Mouse (Mus musculus): Measurements from ENCODE around the gene Sars2. TPM values are rescaled to one million over a fixed set of nuclear protein-coding genes. Genes with fewer than 3 reads are reported as not detected.

The Sars2 gene
- polyA plus RNA-seq, 1 experiment from 2014 or later = 32.2 TPM

- no peaks in the 10 kb centered on the region for H3K36me3 ChIP-seq
- no peaks in the 10 kb centered on the region for H3K27me3 ChIP-seq (ENCODE audit: insufficient read depth, poor library complexity, severe bottlenecking)
- H3K4me3 ChIP-seq = no peak overlapping the region
- WGBS = 90% methylated on average over 2 of the region's 2 CpGs
- H3K9me3 ChIP-seq = no peaks in the 10 kb centered on the region
- no peak overlapping the region for H3K27ac ChIP-seq
- peaks cover 31% of the 10 kb centered on the region for H3K4me1 ChIP-seq
- DNase-seq (ENCODE audit: low spot score) = no peak
These were observed 26.2 kb upstream of the Sars2 start for GRCm38 (mm10) chr7:28715598-28715997.

- DNase-seq (ENCODE audit: low spot score) = peak; percentile 89
- no peaks in the 10 kb centered on the region for H3K36me3 ChIP-seq
- whole genome bisulfite sequencing = 2% methylated on average over 35 of the region's 36 CpGs
- H3K4me3 ChIP-seq = peak within 1 kb of the TSS; percentile 70
- H3K27me3 ChIP-seq (ENCODE audit: insufficient read depth, poor library complexity, severe bottlenecking) = no peaks in the 10 kb centered on the region
- H3K27ac ChIP-seq = peak within 1 kb of the TSS; percentile 92
- no peaks in the 10 kb centered on the region for H3K9me3 ChIP-seq
- H3K4me1 ChIP-seq = peaks cover 31% of the 10 kb centered on the region
These were observed 25.1 kb upstream of the Sars2 start, which contains the start of gene Fbxo17 for GRCm38 (mm10) chr7:28716590-28717281. Fbxo17 (plus strand) TSS chr7:28716804.

- peaks cover 31% of the 10 kb centered on the region for H3K4me1 ChIP-seq
- H3K27ac ChIP-seq = no peak overlapping the region
- no peaks in the 10 kb centered on the region for H3K36me3 ChIP-seq
- H3K9me3 ChIP-seq = no peaks in the 10 kb centered on the region
- WGBS = 84% methylated on average over 10 of the region's 10 CpGs
- DNase-seq (ENCODE audit: low spot score) = no peak
- no peaks in the 10 kb centered on the region for H3K27me3 ChIP-seq (ENCODE audit: insufficient read depth, poor library complexity, severe bottlenecking)
- 0 out of 2 replicates have a peak overlapping the region, but pooled peaks have one; percentile 70 for H3K4me3 ChIP-seq
These were observed 24.1 kb upstream of the Sars2 start for GRCm38 (mm10) chr7:28717726-28718125.

GRCm38 (mm10) chr7:28719159-28719558 is 22.6 kb upstream of the Sars2 start:
- H3K27ac ChIP-seq = no peak overlapping the region
- DNase-seq (ENCODE audit: low spot score) = no peak
- no peaks in the 10 kb centered on the region for H3K9me3 ChIP-seq
- H3K27me3 ChIP-seq (ENCODE audit: insufficient read depth, poor library complexity, severe bottlenecking) = no peaks in the 10 kb centered on the region
- H3K4me3 ChIP-seq = no peak overlapping the region
- 30% methylated on average over 4 of the region's 4 CpGs for WGBS
- peaks cover 2% of the 10 kb centered on the region; the same call in 1 of the 2 replicates for H3K36me3 ChIP-seq
- peaks cover 24% of the 10 kb centered on the region for H3K4me1 ChIP-seq

- peaks cover 19% of the 10 kb centered on the region for H3K4me1 ChIP-seq
- 75% methylated on average over 2 of the region's 2 CpGs for WGBS
- DNase-seq (ENCODE audit: low spot score) = no peak
- no peaks in the 10 kb centered on the region for H3K27me3 ChIP-seq (ENCODE audit: insufficient read depth, poor library complexity, severe bottlenecking)
- H3K4me3 ChIP-seq = no peak overlapping the region
- peaks cover 7% of the 10 kb centered on the region for H3K36me3 ChIP-seq
- no peak overlapping the region for H3K27ac ChIP-seq
- H3K9me3 ChIP-seq = no peaks in the 10 kb centered on the region
These were observed 22.1 kb upstream of the Sars2 start for GRCm38 (mm10) chr7:28719650-28720049.

GRCm38 (mm10) chr7:28720753-28721537 is 20.8 kb upstream of the Sars2 start:
- no peaks in the 10 kb centered on the region for H3K27me3 ChIP-seq (ENCODE audit: insufficient read depth, poor library complexity, severe bottlenecking)
- H3K4me3 ChIP-seq = no peak overlapping the region
- DNase-seq (ENCODE audit: low spot score) = no peak
- peaks cover 13% of the 10 kb centered on the region for H3K36me3 ChIP-seq
- H3K27ac ChIP-seq = no peak overlapping the region
- no peaks in the 10 kb centered on the region for H3K9me3 ChIP-seq
- 74% methylated on average over 3 of the region's 3 CpGs for WGBS
- peaks cover 13% of the 10 kb centered on the region for H3K4me1 ChIP-seq

GRCm38 (mm10) chr7:28722079-28722478 is 19.7 kb upstream of the Sars2 start:
- H3K27me3 ChIP-seq (ENCODE audit: insufficient read depth, poor library complexity, severe bottlenecking) = no peaks in the 10 kb centered on the region
- no peak overlapping the region for H3K27ac ChIP-seq
- no peak for DNase-seq (ENCODE audit: low spot score)
- H3K4me1 ChIP-seq = peaks cover 9% of the 10 kb centered on the region
- peaks cover 13% of the 10 kb centered on the region for H3K36me3 ChIP-seq
- H3K9me3 ChIP-seq = no peaks in the 10 kb centered on the region
- H3K4me3 ChIP-seq = no peak overlapping the region
- 89% methylated on average over 7 of the region's 7 CpGs for WGBS

- H3K4me1 ChIP-seq = no peaks in the 10 kb centered on the region
- no peaks in the 10 kb centered on the region; the same call in 1 of the 2 replicates for H3K27me3 ChIP-seq (ENCODE audit: insufficient read depth, poor library complexity, severe bottlenecking)
- H3K36me3 ChIP-seq = peaks cover 14% of the 10 kb centered on the region
- WGBS = 90% methylated on average over 2 of the region's 2 CpGs
- no peak for DNase-seq (ENCODE audit: low spot score)
- H3K27ac ChIP-seq = no peak overlapping the region
- H3K4me3 ChIP-seq = no peak overlapping the region
- H3K9me3 ChIP-seq = no peaks in the 10 kb centered on the region
These were observed 17.2 kb upstream of the Sars2 start for GRCm38 (mm10) chr7:28724613-28725012.

- H3K27ac ChIP-seq = no peak overlapping the region
- no peaks in the 10 kb centered on the region for H3K4me1 ChIP-seq
- H3K4me3 ChIP-seq = no peak overlapping the region
- peak; percentile 86 for DNase-seq (ENCODE audit: low spot score)
- 7% methylated on average over 14 of the region's 14 CpGs for WGBS
- peaks cover 24% of the 10 kb centered on the region for H3K36me3 ChIP-seq
- no peaks in the 10 kb centered on the region; the same call in 1 of the 2 replicates for H3K27me3 ChIP-seq (ENCODE audit: insufficient read depth, poor library complexity, severe bottlenecking)
- H3K9me3 ChIP-seq = no peaks in the 10 kb centered on the region
These were observed 15.2 kb upstream of the Sars2 start for GRCm38 (mm10) chr7:28726600-28726999.

- no peak overlapping the region for H3K4me3 ChIP-seq
- DNase-seq (ENCODE audit: low spot score) = no peak
- WGBS = 57% methylated on average over 10 of the region's 10 CpGs
These were observed 14.0 kb upstream of the Sars2 start for GRCm38 (mm10) chr7:28727649-28728340.

GRCm38 (mm10) chr7:28732341-28733142 is 9.2 kb upstream of the Sars2 start:
- Histone ChIP-seq H3K36me3 (peaks cover 43% of the 10 kb centered on the region), H3K27ac (peak overlapping the region; percentile 56), H3K27me3 (ENCODE audit: insufficient read depth, poor library complexity, severe bottlenecking) (peaks cover 6% of the 10 kb centered on the region; the same call in 1 of the 2 replicates), H3K9me3 (no peaks in the 10 kb centered on the region), H3K4me1 (peaks cover 16% of the 10 kb centered on the region), H3K4me3 (peak overlapping the region; percentile 66)
- peak; percentile 93 for DNase-seq (ENCODE audit: low spot score)
- 3% methylated on average over 58 of the region's 58 CpGs for WGBS

More at GRCm38 (mm10) chr7:28727649-28728340, 14.0 kb upstream of the Sars2 start:
- H3K4me1 ChIP-seq = peaks cover 7% of the 10 kb centered on the region
- H3K36me3 ChIP-seq = peaks cover 26% of the 10 kb centered on the region
- H3K9me3 ChIP-seq = no peaks in the 10 kb centered on the region
- no peak overlapping the region for H3K27ac ChIP-seq
- H3K27me3 ChIP-seq (ENCODE audit: insufficient read depth, poor library complexity, severe bottlenecking) = peaks cover 6% of the 10 kb centered on the region; the same call in 1 of the 2 replicates

GRCm38 (mm10) chr7:28733211-28733610 is 8.6 kb upstream of the Sars2 start:
- peak overlapping the region; percentile 66 for H3K4me3 ChIP-seq
- H3K36me3 ChIP-seq = peaks cover 49% of the 10 kb centered on the region
- 14% methylated on average over 11 of the region's 11 CpGs for WGBS
- DNase-seq (ENCODE audit: low spot score) = no peak
- H3K27ac ChIP-seq = peak overlapping the region; percentile 56; the same call in 1 of the 2 replicates
- H3K27me3 ChIP-seq (ENCODE audit: insufficient read depth, poor library complexity, severe bottlenecking) = peaks cover 6% of the 10 kb centered on the region; the same call in 1 of the 2 replicates
- H3K4me1 ChIP-seq = peaks cover 16% of the 10 kb centered on the region
- no peaks in the 10 kb centered on the region for H3K9me3 ChIP-seq
